Mouse (Mus musculus) MN1 (cell line): ENCODE measurements around the gene Itga7.
"Not testable (repeated sequence)": the region's sequence is repeated elsewhere in the genome, so short reads cannot be mapped to it uniquely, and the experiment has no call there.

ENCODE experiments used
- DNase-seq: peaks from one replicate; pipeline ENCODE4 v3.0.0-alpha.2; 2016; ENCODE audit warnings: low spot score

Itga7 gene

DNA sequence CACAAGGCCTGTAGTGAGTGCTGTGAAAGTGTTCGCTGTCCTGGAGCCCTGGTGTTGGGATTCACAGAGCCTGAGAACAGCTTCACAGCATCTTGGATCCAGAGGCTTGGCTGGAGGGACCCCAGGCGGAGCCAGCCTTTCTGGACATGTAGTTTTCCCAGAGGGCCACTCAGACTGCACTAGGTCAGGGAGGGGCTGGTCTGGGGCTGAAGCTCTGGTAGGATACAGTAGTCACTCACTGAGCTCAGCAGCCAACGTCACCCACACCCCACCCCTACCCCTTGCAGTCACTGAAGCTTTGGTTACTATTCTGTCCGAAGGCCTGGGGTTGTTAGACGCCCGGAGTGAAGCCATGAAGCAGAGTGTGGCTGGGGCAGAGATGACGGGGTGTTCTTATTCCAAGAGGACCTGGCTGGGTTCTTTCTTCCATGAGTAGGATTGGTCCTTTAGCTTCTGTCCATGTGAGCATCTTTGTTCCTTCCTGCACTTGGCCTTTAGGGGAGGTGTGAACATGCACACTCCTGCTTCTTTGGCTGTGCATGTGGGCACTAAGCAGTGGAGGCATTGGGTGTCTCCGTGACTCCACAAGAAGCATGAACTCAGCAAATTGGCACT lies 2.3 kb downstream of the Itga7 start:
- no peak for DNase-seq

DNA sequence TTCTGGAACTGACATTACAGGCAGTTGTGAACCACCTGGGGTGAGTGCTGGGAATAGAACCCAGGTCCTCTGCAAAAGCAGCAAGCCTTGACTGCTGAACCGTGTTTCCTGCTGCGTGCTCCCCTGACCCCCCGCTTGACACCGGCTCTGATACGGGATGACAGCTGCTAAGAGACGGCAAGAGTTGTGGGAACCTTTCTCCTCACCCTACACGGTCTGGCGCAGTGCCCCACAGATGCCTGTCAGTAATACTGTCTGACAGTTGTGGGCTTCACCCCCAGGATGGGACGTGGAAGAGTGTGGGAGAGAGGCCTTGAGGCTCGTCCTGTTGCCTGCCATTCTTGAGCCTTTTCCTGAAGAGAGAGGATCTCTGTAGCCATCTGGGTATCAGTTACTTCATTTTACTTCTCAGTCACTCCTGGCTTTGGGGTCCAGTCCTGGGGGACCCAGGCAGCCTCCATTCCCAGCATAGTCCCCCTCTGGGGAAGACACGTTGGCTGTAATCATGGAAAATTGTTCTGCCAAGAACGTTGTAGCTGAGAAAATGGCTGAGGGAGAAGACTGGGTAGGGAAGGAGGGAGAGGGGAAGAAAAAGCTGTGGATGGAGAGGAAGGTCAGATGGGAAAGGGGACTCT lies 4.3 kb downstream of the Itga7 start:
- no peak for DNase-seq

DNA sequence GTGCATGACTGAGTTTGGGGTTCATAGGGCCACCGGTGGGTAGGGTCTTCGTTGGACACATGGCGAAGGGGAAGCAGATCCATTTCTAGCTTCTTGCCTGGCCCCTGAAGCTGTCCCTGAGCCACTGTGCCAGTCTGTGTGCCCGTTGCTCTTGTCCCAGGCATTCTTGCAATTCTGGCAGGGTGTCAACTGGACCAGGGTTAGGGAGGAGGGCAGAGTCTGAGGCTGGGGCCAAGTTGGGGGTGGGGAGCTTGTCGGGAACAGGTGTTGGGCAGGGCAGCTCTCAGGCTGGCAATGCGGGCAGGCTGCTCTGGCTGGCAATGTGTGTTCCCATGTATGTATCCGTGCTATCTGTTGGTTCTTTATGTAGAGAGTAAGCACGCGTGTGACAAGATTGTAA lies 4.8 kb downstream of the Itga7 start:
- DNase-seq: peak; percentile 42

DNA sequence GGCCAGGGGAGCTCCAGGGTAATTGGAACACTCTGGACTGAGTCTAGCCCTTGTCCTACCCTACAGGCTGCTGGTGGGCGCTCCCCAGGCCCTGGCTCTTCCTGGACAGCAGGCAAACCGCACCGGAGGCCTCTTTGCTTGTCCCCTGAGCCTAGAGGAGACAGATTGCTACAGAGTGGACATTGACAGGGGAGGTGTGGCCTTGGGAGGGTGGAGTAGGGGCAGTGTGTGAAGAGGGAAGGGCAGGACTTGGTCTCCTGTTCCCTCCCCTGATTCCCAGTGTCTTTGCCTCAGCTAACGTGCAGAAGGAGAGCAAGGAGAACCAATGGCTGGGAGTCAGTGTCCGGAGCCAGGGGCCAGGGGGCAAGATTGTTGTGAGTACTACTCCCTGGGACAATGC lies 5.4 kb downstream of the Itga7 start:
- DNase-seq: no peak

DNA sequence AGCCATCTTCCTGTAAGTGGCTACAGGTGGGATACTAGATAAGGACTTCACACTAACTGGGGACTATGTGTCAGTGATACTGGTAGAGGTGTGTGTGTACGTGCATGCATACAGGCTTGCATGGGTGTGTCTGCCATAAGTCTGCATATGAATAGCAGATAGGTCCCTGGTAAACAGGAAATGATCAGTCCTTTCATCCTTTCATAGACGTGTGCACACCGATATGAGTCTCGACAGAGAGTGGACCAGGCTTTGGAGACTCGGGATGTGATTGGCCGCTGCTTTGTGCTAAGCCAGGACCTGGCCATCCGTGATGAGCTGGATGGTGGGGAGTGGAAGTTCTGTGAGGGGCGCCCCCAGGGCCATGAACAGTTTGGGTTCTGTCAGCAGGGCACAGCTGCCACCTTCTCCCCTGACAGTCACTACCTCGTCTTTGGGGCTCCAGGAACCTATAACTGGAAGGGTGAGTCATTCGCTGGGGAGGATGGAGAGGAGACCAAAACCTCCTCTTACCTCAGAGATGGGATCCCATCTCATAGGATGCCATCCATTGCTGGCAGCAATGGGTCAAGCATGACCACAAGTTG lies 7.0 kb downstream of the Itga7 start:
- no peak for DNase-seq

DNA sequence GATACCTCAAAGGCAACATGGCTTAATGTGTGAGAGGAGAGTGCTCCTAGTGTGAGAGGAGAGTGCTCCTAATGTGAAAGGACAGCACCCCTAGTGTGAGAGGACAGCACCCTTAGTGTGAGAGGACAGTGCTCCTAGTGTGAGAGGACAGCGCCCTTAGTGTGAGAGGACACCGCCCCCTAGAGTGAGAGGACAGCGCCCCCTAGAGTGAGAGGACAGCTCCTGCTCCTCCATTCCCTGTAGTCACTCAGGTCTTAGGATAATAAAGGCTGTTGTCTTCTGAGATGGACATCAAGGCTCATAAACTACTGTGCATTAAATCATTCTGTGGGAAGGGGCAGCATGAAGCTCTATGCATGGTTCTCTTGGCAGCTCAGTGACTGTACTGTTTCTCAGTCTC lies 12.1 kb downstream of the Itga7 start:
- DNase-seq: peak; percentile 69

DNA sequence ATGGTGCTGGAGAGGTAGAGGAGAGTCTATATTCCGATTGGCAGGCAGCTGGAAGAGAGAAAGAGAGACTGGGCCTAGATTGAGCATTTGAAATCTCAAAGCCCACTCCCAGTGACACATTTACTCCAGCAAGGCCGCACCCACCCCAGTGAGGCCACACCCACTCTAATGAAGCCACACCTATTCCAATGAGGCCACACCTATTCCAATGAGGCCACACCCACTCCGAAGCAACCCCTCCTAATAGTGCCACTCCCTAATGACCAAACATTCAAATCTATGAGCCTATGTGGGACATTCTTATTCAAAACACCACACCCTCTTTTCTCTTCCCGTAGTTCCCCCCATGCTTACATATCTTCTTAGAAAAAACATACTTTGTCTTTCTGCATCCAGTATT lies 13.9 kb downstream of the Itga7 start:
- no peak for DNase-seq

DNA sequence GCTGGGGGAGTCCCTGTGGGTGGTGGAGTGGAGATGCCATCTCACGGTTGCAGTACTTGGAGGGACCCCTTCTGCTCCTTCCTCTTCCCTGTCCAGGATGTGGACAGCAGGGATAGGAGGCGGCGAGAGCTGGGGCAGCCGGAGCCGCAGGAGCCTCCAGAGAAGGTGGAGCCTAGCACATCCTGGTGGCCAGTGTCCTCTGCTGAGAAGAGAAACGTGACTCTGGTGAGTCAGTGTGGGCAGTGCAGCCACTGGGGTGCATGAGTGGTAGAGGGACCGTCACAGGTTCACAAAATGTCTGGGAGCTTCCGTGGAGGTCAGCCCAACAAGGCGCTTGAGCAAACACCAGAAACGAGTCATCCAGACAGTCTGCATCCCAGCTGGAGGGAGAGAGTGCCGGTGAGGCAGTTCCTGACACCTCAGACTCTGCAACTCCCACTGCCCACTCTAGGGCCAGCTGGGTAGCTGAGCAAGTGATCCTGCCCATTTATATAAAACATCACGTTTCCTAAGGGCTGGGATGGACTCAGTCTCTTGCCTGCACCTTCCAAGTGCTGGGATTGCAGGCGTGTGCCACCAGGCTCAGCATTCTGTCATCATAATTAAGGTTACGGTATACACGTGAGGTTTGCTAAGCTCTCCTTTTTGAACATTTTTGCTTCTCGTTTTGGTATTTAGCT lies 16.7 kb downstream of the Itga7 start:
- no peak for DNase-seq

DNA sequence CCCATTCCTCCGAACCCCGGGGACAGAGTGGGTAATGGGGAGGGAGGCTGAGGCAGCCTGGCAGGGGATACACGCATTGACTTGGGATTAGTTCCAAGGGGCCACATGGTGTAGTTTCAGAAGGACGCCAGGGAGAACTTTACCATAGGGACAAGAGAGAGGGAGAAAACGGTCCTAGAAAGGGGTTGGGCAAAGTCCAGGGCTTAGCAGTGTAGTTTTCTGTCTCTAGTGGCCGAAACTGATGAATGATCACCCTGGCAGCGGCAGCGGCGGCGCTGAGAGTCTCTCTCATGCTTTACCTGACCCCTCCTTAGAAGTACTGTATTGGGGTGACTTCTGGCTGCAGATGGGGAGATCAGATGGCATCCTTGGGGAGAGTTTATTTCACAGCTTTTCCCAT lies 24.7 kb downstream of the Itga7 start:
- DNase-seq: no peak

DNA sequence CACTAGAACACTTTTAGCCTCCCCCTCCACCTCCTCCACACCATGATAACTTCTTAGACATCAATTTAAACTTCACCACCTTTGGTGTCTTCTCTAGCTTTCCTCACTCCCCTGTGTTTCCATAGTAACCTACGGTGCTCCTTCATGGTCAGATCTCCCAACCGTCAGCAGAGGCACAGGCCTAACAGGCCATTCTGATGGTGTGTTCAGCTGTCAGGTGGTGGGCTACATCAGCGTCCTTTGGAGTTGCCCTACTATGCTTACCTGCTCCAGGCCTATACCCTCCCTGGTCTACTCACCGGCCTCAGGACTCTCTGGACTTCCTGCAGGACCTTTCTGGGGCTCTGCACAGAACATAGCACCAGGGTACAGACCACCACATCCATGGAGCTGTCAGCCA lies 26.5 kb downstream of the Itga7 start:
- no peak for DNase-seq

DNA sequence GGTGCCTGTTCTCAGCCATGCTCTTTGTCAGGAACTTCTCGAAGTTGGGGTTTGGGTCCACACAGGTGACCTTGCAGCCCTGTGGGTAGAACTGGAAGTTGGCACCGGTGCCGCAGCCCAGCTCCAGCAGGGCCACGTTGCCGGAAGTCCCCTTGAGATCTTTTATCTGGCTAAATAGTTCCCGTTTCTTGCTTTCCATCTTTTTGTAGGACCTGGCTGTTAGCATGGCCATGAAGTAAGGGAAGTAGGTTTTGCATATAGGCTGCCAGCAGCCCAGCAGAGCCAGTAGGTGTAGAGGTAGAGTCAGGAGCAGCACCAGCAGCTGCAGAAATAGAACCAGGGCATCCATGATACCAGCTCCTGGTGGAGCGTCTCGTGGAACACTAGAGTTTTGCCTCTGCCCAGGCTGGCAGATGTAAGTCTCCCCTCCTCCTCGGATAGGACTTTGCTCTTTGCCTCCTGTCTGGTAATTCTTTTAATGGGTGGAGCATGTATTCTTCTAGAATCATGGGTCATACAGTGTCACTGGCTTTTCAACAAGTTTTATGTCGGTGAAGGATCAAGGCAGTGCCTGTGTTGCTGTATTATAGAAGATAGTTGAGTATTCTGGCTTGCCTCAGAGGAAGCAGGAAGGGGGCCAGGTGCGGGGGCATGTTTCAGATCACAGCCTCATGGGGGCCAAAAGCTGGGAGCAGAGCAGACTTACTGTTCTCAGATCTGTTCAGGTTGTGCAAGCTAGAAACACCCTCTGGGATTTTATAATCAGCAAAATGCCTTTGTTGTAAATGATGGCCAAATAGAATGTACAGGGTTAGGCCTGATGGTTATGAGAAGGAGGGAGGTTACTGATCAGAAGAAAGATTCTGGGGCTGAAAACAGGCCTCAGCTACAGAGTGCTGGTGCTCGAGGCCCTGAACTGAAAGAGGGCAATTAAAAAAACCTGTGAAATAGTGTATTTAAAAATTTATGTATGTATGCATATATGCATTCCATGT lies 27.3 kb downstream of the Itga7 start, which contains the start of gene Mettl7b:
Gene Mettl7b, minus strand, starts transcription at position 399 of the 995 bp plus-strand sequence.
- DNase-seq: no peak

DNA sequence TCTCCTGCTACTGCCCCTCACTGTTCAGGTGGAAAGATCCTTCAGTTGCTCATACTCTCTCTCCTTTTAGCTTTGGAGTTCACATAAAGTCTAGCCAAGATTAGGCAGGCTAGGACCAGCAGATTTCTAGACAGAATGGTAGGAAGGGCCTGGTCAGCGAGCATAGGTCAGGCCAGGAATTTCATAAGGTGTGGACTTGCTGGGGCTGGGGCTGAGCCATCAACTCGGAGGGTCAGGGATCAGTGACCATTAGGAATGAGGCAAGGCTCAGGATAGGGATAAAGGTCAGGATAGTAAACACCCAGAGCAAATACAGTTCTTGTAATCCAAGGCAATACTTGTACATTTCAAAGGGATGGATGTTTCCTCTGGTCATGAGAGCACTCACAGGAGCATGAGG lies 31.3 kb downstream of the Itga7 start:
- no peak for DNase-seq

DNA sequence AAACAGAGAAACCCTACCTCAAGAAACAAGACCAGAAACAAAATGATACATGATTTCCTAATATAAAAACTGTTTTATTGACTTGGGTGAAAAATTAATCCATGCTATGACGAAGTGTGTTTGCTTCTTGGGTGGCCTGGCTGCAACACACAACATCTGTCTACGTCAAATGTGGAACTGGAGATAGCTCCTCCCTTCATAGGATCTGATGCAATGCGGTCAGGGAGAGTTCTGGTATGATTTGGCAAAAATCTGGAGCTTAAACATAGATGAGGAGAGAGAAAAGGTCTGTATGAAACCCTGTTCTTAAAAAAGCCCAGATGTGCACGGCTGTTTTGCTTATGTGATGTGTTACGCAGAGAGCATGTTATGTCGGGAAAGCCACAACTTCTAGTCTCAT lies 32.3 kb downstream of the Itga7 start:
- DNase-seq: no peak

DNA sequence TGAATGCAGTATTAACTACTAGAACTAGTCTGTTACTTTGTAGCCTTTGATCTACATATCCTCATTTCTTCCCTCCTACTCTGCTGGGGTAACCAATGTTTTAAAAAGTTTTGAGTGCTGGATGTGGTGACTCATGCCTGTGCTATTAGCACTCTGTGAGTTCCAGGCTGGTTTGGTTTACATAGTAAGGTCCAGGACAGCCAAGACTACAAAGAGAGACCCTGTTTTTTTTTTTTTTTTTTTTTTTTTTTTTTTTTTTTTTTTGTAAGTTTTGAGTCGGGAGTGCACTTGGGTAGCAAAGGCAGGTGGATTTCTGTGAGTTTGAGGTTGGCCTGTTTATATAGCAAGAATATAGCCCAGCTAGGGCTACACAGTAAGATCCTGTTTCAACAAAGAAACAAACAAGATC lies 34.7 kb downstream of the Itga7 start:
- DNase-seq: no peak

DNA sequence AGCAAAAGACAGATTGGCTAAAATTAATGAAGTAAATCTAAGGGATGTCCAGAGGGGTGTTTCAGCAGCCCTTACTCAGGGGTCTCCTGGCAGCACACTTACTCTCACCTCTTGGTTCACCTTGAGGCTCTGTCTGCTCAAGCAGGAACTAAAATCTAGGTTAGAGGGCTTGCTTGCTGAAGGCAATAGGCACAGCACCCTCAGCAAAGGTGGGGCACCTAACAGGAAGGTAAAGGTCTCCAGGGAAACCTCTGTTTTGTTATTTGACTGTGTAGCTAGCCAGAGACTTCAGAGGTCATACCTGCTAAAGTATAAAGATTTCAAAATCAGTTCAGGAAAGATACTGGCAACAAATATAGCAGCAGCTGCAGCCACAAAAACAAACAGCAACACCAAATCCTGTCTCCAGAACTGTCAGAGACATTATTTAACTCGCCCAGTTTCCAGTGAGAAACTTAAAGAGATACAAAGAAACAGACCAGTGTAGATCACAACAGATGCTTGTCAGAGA lies 37.2 kb downstream of the Itga7 start:
- DNase-seq: no peak

DNA sequence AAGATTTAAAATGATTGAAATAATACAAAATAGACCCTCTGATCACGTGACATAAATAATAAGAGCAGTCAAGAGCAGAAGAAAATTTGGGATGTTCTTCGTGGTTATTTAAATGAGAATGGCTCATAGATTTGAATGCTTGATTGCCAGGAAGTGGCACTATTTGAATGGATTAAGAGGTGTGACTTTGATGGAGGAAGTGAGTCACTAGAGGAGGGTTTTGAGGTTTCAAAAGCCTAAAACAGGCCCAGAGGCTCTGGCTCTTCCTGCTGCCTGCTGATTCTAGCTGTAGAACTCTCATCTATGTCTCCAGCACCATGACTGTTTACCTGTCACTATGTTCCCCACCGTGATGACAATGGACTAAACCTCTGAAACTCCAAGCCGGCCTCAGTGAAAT lies 39.2 kb downstream of the Itga7 start:
- no peak for DNase-seq

DNA sequence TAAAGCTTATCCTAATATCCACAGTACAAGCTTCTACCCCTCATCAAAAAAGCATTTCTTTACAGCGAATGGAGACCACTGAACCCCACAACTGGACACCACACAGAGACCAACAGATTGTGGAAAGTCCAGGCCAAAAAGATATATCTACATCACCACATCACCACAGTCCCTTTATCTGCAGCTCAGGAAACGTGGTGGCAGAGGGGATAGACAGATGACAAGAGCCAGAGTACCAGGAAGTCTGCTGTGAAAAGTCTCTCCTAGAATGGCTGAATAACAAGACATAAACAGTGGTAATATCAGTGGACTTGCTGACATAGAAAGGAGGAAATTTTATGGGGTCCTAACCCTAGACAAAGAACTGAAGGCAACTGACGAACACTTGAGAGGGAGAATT lies 42.8 kb downstream of the Itga7 start:
- no peak for DNase-seq

DNA sequence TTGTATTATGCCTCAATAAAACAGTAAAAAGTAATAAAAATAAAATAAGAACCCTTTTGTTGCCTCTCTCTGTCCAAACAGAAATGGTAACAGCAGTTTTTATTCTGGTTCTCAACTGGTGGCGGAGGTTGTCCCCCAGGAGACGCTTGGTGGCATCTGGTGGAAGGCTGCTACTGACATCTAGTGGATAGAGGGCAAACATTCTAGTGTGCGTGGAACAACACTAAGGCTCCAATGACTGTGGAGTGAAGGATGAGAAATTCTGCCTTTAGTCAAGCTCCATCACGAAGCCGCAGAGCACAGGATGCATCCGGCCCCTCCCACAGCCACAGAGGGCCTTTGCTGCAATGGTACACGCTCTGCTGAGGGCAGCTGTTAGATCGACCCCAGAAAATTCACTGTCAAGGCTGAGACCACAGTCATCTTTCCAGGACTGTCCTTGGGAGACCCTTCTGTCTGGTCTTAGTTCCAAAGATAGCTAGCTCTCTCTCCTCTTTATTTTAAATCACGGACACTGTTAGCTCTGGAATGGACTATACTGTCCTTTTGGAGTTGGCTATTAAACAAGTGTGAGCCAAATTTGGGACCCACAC lies 44.0 kb downstream of the Itga7 start:
- DNase-seq: peak; percentile 91

DNA sequence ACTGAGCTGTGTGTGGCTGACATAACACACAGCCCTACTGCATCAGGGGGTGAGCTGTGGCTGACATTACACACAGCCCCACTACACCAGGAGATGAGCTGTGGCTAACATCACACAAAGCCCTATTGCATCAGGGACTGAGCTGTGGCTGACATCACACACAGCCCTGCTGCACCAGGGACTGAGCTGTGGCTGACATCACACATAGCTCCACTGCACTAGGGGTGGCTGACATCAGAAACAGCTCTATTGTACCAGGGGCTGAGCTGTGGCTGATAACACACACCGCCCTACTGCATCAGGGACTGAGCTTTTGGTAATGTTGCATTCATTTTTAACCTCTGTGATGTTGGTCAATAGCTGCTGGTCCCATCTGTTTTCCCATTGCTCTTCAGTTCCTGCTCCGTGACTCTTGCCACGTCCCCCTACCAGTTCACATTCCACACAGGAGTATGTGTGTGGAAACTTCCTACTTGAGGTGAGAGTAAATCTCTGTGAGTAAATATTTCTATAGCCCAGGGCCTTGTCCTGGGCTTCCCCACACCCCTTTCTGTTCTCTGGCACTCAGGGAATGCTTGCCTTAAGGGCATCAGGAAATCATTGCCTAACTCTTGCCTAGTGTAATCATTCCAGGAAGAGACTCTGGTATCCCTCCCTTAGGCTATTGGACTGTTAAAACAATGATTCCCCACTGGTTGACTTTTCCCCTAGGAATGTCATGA lies 47.2 kb downstream of the Itga7 start:
- peak; percentile 42 for DNase-seq

DNA sequence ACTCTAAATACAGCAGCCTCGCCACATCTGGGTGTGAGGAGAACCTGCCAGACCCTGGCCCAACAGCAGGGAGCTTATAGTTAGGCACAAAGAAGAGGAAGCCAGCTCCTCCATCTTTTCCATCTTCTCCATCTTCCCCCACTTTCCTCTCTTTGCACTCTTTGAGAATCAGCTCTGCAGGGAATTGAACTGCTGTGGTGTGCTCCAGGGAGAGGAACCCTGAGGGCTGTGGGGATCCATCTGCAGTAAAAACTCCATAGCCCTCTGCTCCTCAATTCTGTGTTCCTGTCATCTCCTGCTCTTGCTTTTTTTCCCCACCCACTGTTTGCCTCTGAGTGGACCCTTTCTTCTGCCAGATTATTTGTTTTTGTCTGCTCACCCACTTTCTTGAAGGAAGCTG lies 55.5 kb downstream of the Itga7 start, which contains the start of gene Olfr9:
Gene Olfr9, plus strand, starts transcription at position 301 of the 400 bp plus-strand sequence.
- DNase-seq: not testable (repeated sequence)
